Mouse (Mus musculus): ENCODE measurements around the gene Ccl6. TPM values are rescaled to one million over a fixed set of nuclear protein-coding genes. Genes with fewer than 3 reads are reported as not detected.

Gene Ccl6
- polyA plus RNA-seq, 1 experiment from 2014 or later, result 3.4 TPM

- 93% methylated on average over 1 of the region's 1 CpGs for WGBS
- H3K4me3 ChIP-seq (ENCODE audit: low read length), result no peak overlapping the region
- H3K27me3 ChIP-seq (replicated peaks; ENCODE audit: control insufficient read depth, insufficient read depth, low read length), result no peaks in the 10 kb centered on the region
- H3K9ac ChIP-seq (ENCODE audit: low read depth, low read length), result no peak overlapping the region
- H3K9me3 ChIP-seq (ENCODE audit: control insufficient read depth, low read length), result no peaks in the 10 kb centered on the region
- H3K4me2 ChIP-seq (ENCODE audit: low read length), result no peak overlapping the region
- no peaks in the 10 kb centered on the region for H3K36me3 ChIP-seq (ENCODE audit: control insufficient read depth, insufficient read depth, low read length)
- H3K4me1 ChIP-seq (ENCODE audit: control insufficient read depth, insufficient read depth, low read depth, low read length), result no peaks in the 10 kb centered on the region
- ATAC-seq, result no peak
- no peak overlapping the region for H3K27ac ChIP-seq (ENCODE audit: low read depth, low read length)
Measured at GRCm38 (mm10) chr11:83630630-83631029, 37.7 kb upstream of the Ccl6 start.

GRCm38 (mm10) chr11:83628808-83629207 lies 35.9 kb upstream of the Ccl6 start:
- Histone ChIP-seq H3K9me3 (ENCODE audit: control insufficient read depth, low read length) (no peaks in the 10 kb centered on the region), H3K9ac (ENCODE audit: low read depth, low read length) (no peak overlapping the region), H3K27ac (ENCODE audit: low read depth, low read length) (no peak overlapping the region), H3K4me3 (ENCODE audit: low read length) (no peak overlapping the region), H3K36me3 (ENCODE audit: control insufficient read depth, insufficient read depth, low read length) (no peaks in the 10 kb centered on the region), H3K27me3 (replicated peaks; ENCODE audit: control insufficient read depth, insufficient read depth, low read length) (no peaks in the 10 kb centered on the region), H3K4me1 (ENCODE audit: control insufficient read depth, insufficient read depth, low read depth, low read length) (no peaks in the 10 kb centered on the region), H3K4me2 (ENCODE audit: low read length) (no peak overlapping the region)
- WGBS, result 91% methylated on average over 9 of the region's 9 CpGs
- no peak for ATAC-seq

- Histone ChIP-seq H3K27ac (ENCODE audit: low read depth, low read length) (no peak overlapping the region), H3K27me3 (replicated peaks; ENCODE audit: control insufficient read depth, insufficient read depth, low read length) (no peaks in the 10 kb centered on the region), H3K4me3 (ENCODE audit: low read length) (no peak overlapping the region), H3K36me3 (ENCODE audit: control insufficient read depth, insufficient read depth, low read length) (no peaks in the 10 kb centered on the region), H3K4me1 (ENCODE audit: control insufficient read depth, insufficient read depth, low read depth, low read length) (no peaks in the 10 kb centered on the region), H3K4me2 (ENCODE audit: low read length) (no peak overlapping the region), H3K9me3 (ENCODE audit: control insufficient read depth, low read length) (no peaks in the 10 kb centered on the region), H3K9ac (ENCODE audit: low read depth, low read length) (no peak overlapping the region)
- no peak for ATAC-seq
- WGBS, result 83% methylated on average over 3 of the region's 3 CpGs
Measured at GRCm38 (mm10) chr11:83623586-83623985, 30.7 kb upstream of the Ccl6 start.

- no peaks in the 10 kb centered on the region for H3K36me3 ChIP-seq (ENCODE audit: control insufficient read depth, insufficient read depth, low read length)
- H3K4me3 ChIP-seq (ENCODE audit: low read length), result no peak overlapping the region
- no peak for ATAC-seq
- no peak overlapping the region for H3K9ac ChIP-seq (ENCODE audit: low read depth, low read length)
- no peak overlapping the region for H3K4me2 ChIP-seq (ENCODE audit: low read length)
- WGBS, result 90% methylated on average over 1 of the region's 1 CpGs
- H3K9me3 ChIP-seq (ENCODE audit: control insufficient read depth, low read length), result no peaks in the 10 kb centered on the region
- no peak overlapping the region for H3K27ac ChIP-seq (ENCODE audit: low read depth, low read length)
- H3K27me3 ChIP-seq (replicated peaks; ENCODE audit: control insufficient read depth, insufficient read depth, low read length), result no peaks in the 10 kb centered on the region
- H3K4me1 ChIP-seq (ENCODE audit: control insufficient read depth, insufficient read depth, low read depth, low read length), result no peaks in the 10 kb centered on the region
Measured at GRCm38 (mm10) chr11:83619037-83619436, 26.1 kb upstream of the Ccl6 start.

GRCm38 (mm10) chr11:83618238-83618637 lies 25.4 kb upstream of the Ccl6 start:
- no peaks in the 10 kb centered on the region for H3K9me3 ChIP-seq (ENCODE audit: control insufficient read depth, low read length)
- no peaks in the 10 kb centered on the region for H3K36me3 ChIP-seq (ENCODE audit: control insufficient read depth, insufficient read depth, low read length)
- 54% methylated on average over 5 of the region's 5 CpGs for WGBS
- no peak overlapping the region for H3K27ac ChIP-seq (ENCODE audit: low read depth, low read length)
- no peak for ATAC-seq
- H3K4me2 ChIP-seq (ENCODE audit: low read length), result no peak overlapping the region
- no peak overlapping the region for H3K9ac ChIP-seq (ENCODE audit: low read depth, low read length)
- no peaks in the 10 kb centered on the region for H3K4me1 ChIP-seq (ENCODE audit: control insufficient read depth, insufficient read depth, low read depth, low read length)
- no peaks in the 10 kb centered on the region for H3K27me3 ChIP-seq (replicated peaks; ENCODE audit: control insufficient read depth, insufficient read depth, low read length)
- H3K4me3 ChIP-seq (ENCODE audit: low read length), result no peak overlapping the region

- no peaks in the 10 kb centered on the region for H3K4me1 ChIP-seq (ENCODE audit: control insufficient read depth, insufficient read depth, low read depth, low read length)
- no peak overlapping the region for H3K27ac ChIP-seq (ENCODE audit: low read depth, low read length)
- H3K4me2 ChIP-seq (ENCODE audit: low read length), result no peak overlapping the region
- ATAC-seq, result no peak
- no peaks in the 10 kb centered on the region for H3K36me3 ChIP-seq (ENCODE audit: control insufficient read depth, insufficient read depth, low read length)
- no peaks in the 10 kb centered on the region for H3K27me3 ChIP-seq (replicated peaks; ENCODE audit: control insufficient read depth, insufficient read depth, low read length)
- H3K4me3 ChIP-seq (ENCODE audit: low read length), result no peak overlapping the region
- WGBS, result 95% methylated on average over 1 of the region's 1 CpGs
- no peaks in the 10 kb centered on the region for H3K9me3 ChIP-seq (ENCODE audit: control insufficient read depth, low read length)
- no peak overlapping the region for H3K9ac ChIP-seq (ENCODE audit: low read depth, low read length)
Measured at GRCm38 (mm10) chr11:83616586-83616985, 23.7 kb upstream of the Ccl6 start.

GRCm38 (mm10) chr11:83610900-83611299 lies 18.0 kb upstream of the Ccl6 start:
- Histone ChIP-seq H3K9me3 (ENCODE audit: control insufficient read depth, low read length) (no peaks in the 10 kb centered on the region), H3K4me2 (ENCODE audit: low read length) (no peak overlapping the region), H3K27ac (ENCODE audit: low read depth, low read length) (no peak overlapping the region), H3K4me3 (ENCODE audit: low read length) (no peak overlapping the region), H3K27me3 (replicated peaks; ENCODE audit: control insufficient read depth, insufficient read depth, low read length) (no peaks in the 10 kb centered on the region), H3K4me1 (ENCODE audit: control insufficient read depth, insufficient read depth, low read depth, low read length) (no peaks in the 10 kb centered on the region), H3K36me3 (ENCODE audit: control insufficient read depth, insufficient read depth, low read length) (no peaks in the 10 kb centered on the region), H3K9ac (ENCODE audit: low read depth, low read length) (no peak overlapping the region)
- WGBS, result 71% methylated on average over 2 of the region's 2 CpGs
- ATAC-seq, result no peak

GRCm38 (mm10) chr11:83606396-83606795 lies 13.5 kb upstream of the Ccl6 start:
- Histone ChIP-seq H3K27me3 (replicated peaks; ENCODE audit: control insufficient read depth, insufficient read depth, low read length) (no peaks in the 10 kb centered on the region), H3K4me1 (ENCODE audit: control insufficient read depth, insufficient read depth, low read depth, low read length) (no peaks in the 10 kb centered on the region), H3K27ac (ENCODE audit: low read depth, low read length) (no peak overlapping the region), H3K4me3 (ENCODE audit: low read length) (no peak overlapping the region), H3K4me2 (ENCODE audit: low read length) (no peak overlapping the region), H3K36me3 (ENCODE audit: control insufficient read depth, insufficient read depth, low read length) (no peaks in the 10 kb centered on the region), H3K9me3 (ENCODE audit: control insufficient read depth, low read length) (no peaks in the 10 kb centered on the region), H3K9ac (ENCODE audit: low read depth, low read length) (no peak overlapping the region)
- ATAC-seq, result no peak
- WGBS, result 58% methylated on average over 1 of the region's 1 CpGs

GRCm38 (mm10) chr11:83605535-83605934 lies 12.6 kb upstream of the Ccl6 start:
- ATAC-seq, result no peak
- H3K9me3 ChIP-seq (ENCODE audit: control insufficient read depth, low read length), result no peaks in the 10 kb centered on the region
- WGBS, result 94% methylated on average over 3 of the region's 3 CpGs
- no peak overlapping the region for H3K4me2 ChIP-seq (ENCODE audit: low read length)
- no peaks in the 10 kb centered on the region for H3K4me1 ChIP-seq (ENCODE audit: control insufficient read depth, insufficient read depth, low read depth, low read length)
- no peak overlapping the region for H3K27ac ChIP-seq (ENCODE audit: low read depth, low read length)
- H3K27me3 ChIP-seq (replicated peaks; ENCODE audit: control insufficient read depth, insufficient read depth, low read length), result no peaks in the 10 kb centered on the region
- no peaks in the 10 kb centered on the region for H3K36me3 ChIP-seq (ENCODE audit: control insufficient read depth, insufficient read depth, low read length)
- H3K4me3 ChIP-seq (ENCODE audit: low read length), result no peak overlapping the region
- H3K9ac ChIP-seq (ENCODE audit: low read depth, low read length), result no peak overlapping the region

GRCm38 (mm10) chr11:83604698-83605097 lies 11.8 kb upstream of the Ccl6 start:
- whole genome bisulfite sequencing, result 91% methylated on average over 4 of the region's 4 CpGs
- no peaks in the 10 kb centered on the region for H3K4me1 ChIP-seq (ENCODE audit: control insufficient read depth, insufficient read depth, low read depth, low read length)
- H3K36me3 ChIP-seq (ENCODE audit: control insufficient read depth, insufficient read depth, low read length), result no peaks in the 10 kb centered on the region
- H3K9me3 ChIP-seq (ENCODE audit: control insufficient read depth, low read length), result no peaks in the 10 kb centered on the region
- H3K27ac ChIP-seq (ENCODE audit: low read depth, low read length), result no peak overlapping the region
- no peak overlapping the region for H3K9ac ChIP-seq (ENCODE audit: low read depth, low read length)
- no peak for ATAC-seq
- no peaks in the 10 kb centered on the region for H3K27me3 ChIP-seq (replicated peaks; ENCODE audit: control insufficient read depth, insufficient read depth, low read length)
- H3K4me3 ChIP-seq (ENCODE audit: low read length), result no peak overlapping the region
- H3K4me2 ChIP-seq (ENCODE audit: low read length), result no peak overlapping the region
